Mouse (Mus musculus) CH12.LX (cell line): ENCODE data around the gene Eef1akmt1. TPM values are rescaled to one million over a fixed set of nuclear protein-coding genes. Genes with fewer than 3 reads are reported as not detected.

Source experiments
- DNase-seq: peaks from one replicate; pipeline ENCODE4 v3.0.0-alpha.2; 2013; ENCODE audit errors: extremely low read depth
- H3K27ac ChIP-seq: 2 replicates; pipeline ENCODE4 v1.5.1; 2012; ENCODE audit warnings: low read depth, mild to moderate bottlenecking, control low read depth, moderate library complexity; ENCODE audit not compliant: insufficient read depth
- H3K27me3 ChIP-seq: replicated peaks from 2 replicates; pipeline ENCODE3; 2012; ENCODE audit warnings: inconsistent platforms
- H3K36me3 ChIP-seq, 2 experiments: replicated peaks in 1 of 2; 2 replicates each; pipeline versions ENCODE3 to v1.6.1; 2012; ENCODE audit warnings: inconsistent platforms in 1 of 2, low read length in 1 of 2, mild to moderate bottlenecking in 1 of 2, mixed read lengths in 1 of 2, moderate library complexity in 1 of 2; ENCODE audit not compliant: control insufficient read depth in 1 of 2, insufficient read depth in 1 of 2
- H3K4me1 ChIP-seq, 2 experiments: 2 replicates each; pipeline ENCODE4 v1.6.1; 2012; ENCODE audit warnings: inconsistent platforms in 1 of 2, moderate library complexity in 1 of 2; ENCODE audit not compliant: insufficient read depth in 2 of 2, control insufficient read depth in 1 of 2
- H3K4me2 ChIP-seq: 2 replicates; pipeline ENCODE4 v1.6.1; 2012; ENCODE audit warnings: low read depth, mild to moderate bottlenecking, control low read depth; ENCODE audit not compliant: poor library complexity, insufficient read depth, severe bottlenecking
- H3K4me3 ChIP-seq, 3 experiments: fragments of 150-350 bp in 1 of 3; sonication (generic) in 1 of 3; replicated peaks in 1 of 3; 2 replicates each; pipeline versions ENCODE3 to v1.5.1; 2011 to 2012; ENCODE audit warnings: low read depth in 2 of 3, low read length in 2 of 3, mild to moderate bottlenecking in 2 of 3, moderate library complexity in 2 of 3, control low read depth in 1 of 3, improper control_type of control experiment in 1 of 3, inconsistent platforms in 1 of 3, mixed read lengths in 1 of 3; ENCODE audit not compliant: poor library complexity in 1 of 3
- H3K79me2 ChIP-seq: replicated peaks from 2 replicates; pipeline ENCODE4 v1.6.1; 2012; ENCODE audit warnings: mild to moderate bottlenecking, moderate library complexity; ENCODE audit not compliant: control insufficient read depth, poor library complexity, insufficient read depth, severe bottlenecking; ENCODE audit errors: extremely low read depth
- H3K9ac ChIP-seq: 2 replicates; pipeline ENCODE4 v1.6.1; 2012; ENCODE audit warnings: low read depth, mild to moderate bottlenecking, control low read depth, moderate library complexity; ENCODE audit not compliant: insufficient read depth
- H3K9me3 ChIP-seq: replicated peaks from 2 replicates; pipeline ENCODE3; 2012; ENCODE audit warnings: low read length, inconsistent platforms, mixed read lengths
- BHLHE40 ChIP-seq: IDR thresholded peaks from 2 replicates; pipeline ENCODE4 v1.6.1; 2011; ENCODE audit warnings: mild to moderate bottlenecking, low read depth, low read length, improper control_type of control experiment
- E2F4 ChIP-seq: IDR thresholded peaks from 2 replicates; pipeline ENCODE4 v1.6.1; 2011; ENCODE audit warnings: low read depth, low read length, improper control_type of control experiment; ENCODE audit not compliant: insufficient replicate concordance
- EP300 ChIP-seq: IDR thresholded peaks from 2 replicates; pipeline ENCODE4 v1.6.1; 2011; ENCODE audit warnings: low read length, improper control_type of control experiment
- HCFC1 ChIP-seq: IDR thresholded peaks from 2 replicates; pipeline ENCODE4 v1.6.1; 2012; ENCODE audit warnings: low read depth, mild to moderate bottlenecking, inconsistent platforms, low read length, improper control_type of control experiment
- JUN ChIP-seq: IDR thresholded peaks from 2 replicates; pipeline ENCODE4 v1.6.1; 2011; ENCODE audit warnings: low read depth, mild to moderate bottlenecking, low read length, improper control_type of control experiment, moderate library complexity; ENCODE audit not compliant: insufficient read depth
- KAT2A ChIP-seq: IDR thresholded peaks from 2 replicates; pipeline ENCODE4 v1.6.1; 2012; ENCODE audit warnings: low read length, improper control_type of control experiment, inconsistent platforms; ENCODE audit not compliant: insufficient replicate concordance
- MEF2A ChIP-seq: IDR thresholded peaks from 2 replicates; pipeline ENCODE4 v1.6.1; 2014; ENCODE audit warnings: low read depth, mild to moderate bottlenecking, inconsistent platforms, low read length, improper control_type of control experiment, borderline replicate concordance
- MXI1 ChIP-seq: IDR thresholded peaks from 2 replicates; pipeline ENCODE4 v1.6.1; 2011; ENCODE audit warnings: mild to moderate bottlenecking, low read depth, low read length, improper control_type of control experiment
- MYC ChIP-seq: IDR thresholded peaks from 2 replicates; pipeline ENCODE4 v1.6.1; 2011; ENCODE audit warnings: low read depth, mild to moderate bottlenecking, improper control_type of control experiment, low read length
- NELFE ChIP-seq: IDR thresholded peaks from 2 replicates; pipeline ENCODE4 v1.6.1; 2011; ENCODE audit warnings: low read depth, low read length, improper control_type of control experiment
- PAX5 ChIP-seq: IDR thresholded peaks from 2 replicates; pipeline ENCODE4 v1.6.1; 2012; ENCODE audit warnings: low read length, inconsistent platforms, mixed read lengths
- RCOR1 ChIP-seq: conservative IDR thresholded peaks from 2 replicates; pipeline ENCODE4 v1.6.1; 2012; ENCODE audit warnings: low read depth, mild to moderate bottlenecking, inconsistent platforms, low read length, improper control_type of control experiment
- TBP ChIP-seq: conservative IDR thresholded peaks from 2 replicates; pipeline ENCODE4 v1.6.1; 2011; ENCODE audit warnings: low read depth, low read length, improper control_type of control experiment
- TCF12 ChIP-seq: IDR thresholded peaks from 2 replicates; pipeline ENCODE4 v1.6.1; 2014; ENCODE audit warnings: low read depth, mild to moderate bottlenecking, inconsistent platforms, low read length, improper control_type of control experiment
- ZC3H11A ChIP-seq: IDR thresholded peaks from 2 replicates; pipeline ENCODE4 v1.6.1; 2012; ENCODE audit warnings: low read depth, mild to moderate bottlenecking, inconsistent platforms, low read length, improper control_type of control experiment
- ZKSCAN1 ChIP-seq: IDR thresholded peaks from 2 replicates; pipeline ENCODE4 v1.6.1; 2012; ENCODE audit warnings: low read depth, inconsistent platforms, low read length, improper control_type of control experiment, borderline replicate concordance
- ZMIZ1 ChIP-seq: IDR thresholded peaks from 2 replicates; pipeline ENCODE4 v1.6.1; 2012; ENCODE audit warnings: low read depth, mild to moderate bottlenecking, inconsistent platforms, low read length, improper control_type of control experiment
- dilution Hi-C: fragments of 300-500 bp; cut with MboI; formaldehyde crosslinking; loops from 2 replicates; pipeline ENCODE4 v1.14.3; 2020; ENCODE audit warnings: low sequenced_read_pairs; ENCODE audit not compliant: extremely low pct_unique_long_range_greater_than_20kb, extremely low pct_ligation_motif_present
- in situ Hi-C: fragments of 300-500 bp; cut with MboI; formaldehyde crosslinking; loops from 3 replicates; pipeline ENCODE4 v1.14.3; 2019; ENCODE audit warnings: low sequenced_read_pairs, low pct_ligation_motif_present, low pct_unique_long_range_greater_than_20kb, mixed read lengths
- polyA plus RNA-seq: library from polyadenylated mRNA; unstranded; fragments of >175 nt; gene quantifications from 2 replicates; pipeline ENCODE4 v1.2.1, GENCODE M21; 2012; ENCODE audit warnings: low read depth; ENCODE audit not compliant: insufficient read length
- total RNA-seq, 2 experiments: library from RNA; depleted of rRNA; stranded (reverse); fragments of 300-350 nt in 1 of 2; fragments of >200 nt in 1 of 2; gene quantifications; 2 replicates each; pipeline ENCODE4 v1.2.3; 2012 to 2014

Eef1akmt1 gene
- total and polyA plus RNA-seq, 3 experiments, result 52.2 to 105 (median 74.5) TPM

DNA sequence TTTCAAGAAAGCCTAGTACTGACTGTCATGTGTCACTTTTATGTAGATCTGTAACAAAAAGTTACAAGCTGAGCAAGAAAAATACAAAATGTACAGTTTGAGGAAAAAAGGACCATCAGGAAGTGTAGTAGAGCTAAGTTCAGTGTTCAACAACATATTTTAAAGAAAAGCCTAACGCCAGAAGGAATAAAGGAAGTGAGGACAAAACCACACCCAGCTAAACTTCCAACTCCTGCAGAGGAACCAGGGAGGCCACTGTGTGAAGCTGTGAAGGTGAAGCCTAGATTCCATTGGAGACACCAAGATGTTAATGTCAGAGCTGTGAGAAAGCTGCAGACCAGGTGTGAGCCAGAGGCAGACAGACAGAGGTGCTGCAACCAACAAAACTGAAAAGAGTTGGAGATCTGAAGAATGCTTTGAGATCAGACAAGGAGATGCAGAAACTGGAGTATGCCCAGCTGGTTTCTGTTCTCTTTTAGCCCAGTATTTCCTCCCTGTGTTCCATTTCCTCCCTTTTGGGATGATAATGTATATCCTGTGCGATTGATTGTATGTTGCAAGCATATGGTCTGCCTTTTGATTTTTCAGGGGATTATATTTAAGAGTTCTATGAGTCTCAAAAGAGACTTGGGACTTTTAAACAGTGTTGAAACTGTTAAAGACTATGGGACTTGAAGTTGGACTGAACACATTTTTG, 5.1 kb upstream of the Eef1akmt1 start:
- no peak overlapping the region for H3K27ac ChIP-seq
- DNase-seq, result no peak
- H3K4me2 ChIP-seq, result no peak overlapping the region
- no peak overlapping the region for H3K9ac ChIP-seq
- dilution Hi-C loops (no loop called here), in situ Hi-C loops (no loop called here)
- H3K4me1 ChIP-seq, result 0 out of 4 replicates have a peak, but pooled peaks cover 0 to 4% of the 10 kb centered on the region in 2 experiments
- peaks cover 9% of the 10 kb centered on the region for H3K9me3 ChIP-seq
- H3K27me3 ChIP-seq, result no peaks in the 10 kb centered on the region
- no peaks in the 10 kb centered on the region for H3K79me2 ChIP-seq
- H3K4me3 ChIP-seq, result no peak overlapping the region
- TF ChIP-seq MYC (no peak), PAX5 (no peak), NELFE (no peak), BHLHE40 (no peak), ZKSCAN1 (no peak), ZC3H11A (no peak)
- H3K36me3 ChIP-seq, result peaks cover 21 to 45% of the 10 kb centered on the region in 2 experiments

- dilution Hi-C loops, result no loop called here
Measured at GRCm38 (mm10) chr14:57574792-57575587, 3.6 kb upstream of the Eef1akmt1 start.

DNA sequence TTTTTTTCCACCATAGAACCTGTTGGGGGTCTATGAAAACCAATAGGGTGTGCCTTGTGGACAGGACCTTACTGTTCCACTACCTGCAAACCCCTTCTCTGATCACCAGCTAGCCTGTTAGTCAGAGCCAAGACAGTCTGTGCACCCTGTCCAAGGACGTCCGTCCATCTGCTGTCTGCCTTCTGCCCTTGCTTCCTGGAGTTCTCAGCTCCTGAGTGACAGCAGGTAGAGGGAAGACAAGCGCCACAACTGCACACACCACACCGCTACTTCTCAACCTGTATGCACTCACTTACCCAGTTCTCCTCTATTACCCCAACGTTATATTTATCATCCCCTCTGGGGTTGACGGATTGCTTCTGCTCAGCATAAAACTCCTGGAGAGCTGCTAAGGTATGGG, 5.8 kb downstream of the Eef1akmt1 start:
- no peak for DNase-seq
- no peak for TF ChIP-seq RCOR1
- no peak for TF ChIP-seq TCF12
- in situ Hi-C loops (no loop called here), dilution Hi-C loops (no loop called here)
- H3K9ac ChIP-seq, result no peak overlapping the region
- H3K27me3 ChIP-seq, result no peaks in the 10 kb centered on the region
- 0 out of 2 replicates have a peak, but pooled peaks cover 2% of the 10 kb centered on the region for H3K79me2 ChIP-seq
- H3K4me1 ChIP-seq, result peaks cover 0 to 12% of the 10 kb centered on the region in 2 experiments; a peak in 1 of 4 replicates
- no peak overlapping the region for H3K4me2 ChIP-seq
- no peaks in the 10 kb centered on the region for H3K9me3 ChIP-seq
- peaks cover 3 to 63% of the 10 kb centered on the region in 2 experiments for H3K36me3 ChIP-seq
- no peak overlapping the region for H3K27ac ChIP-seq
- H3K4me3 ChIP-seq, result no peak overlapping the region

More at GRCm38 (mm10) chr14:57574792-57575587, 3.6 kb upstream of the Eef1akmt1 start:
- peaks cover 11 to 32% of the 10 kb centered on the region in 2 experiments for H3K36me3 ChIP-seq
- peaks cover 9% of the 10 kb centered on the region for H3K9me3 ChIP-seq
- no peak for TF ChIP-seq MXI1
- TF ChIP-seq E2F4, result no peak
- TF ChIP-seq EP300, result no peak
- no peak for TF ChIP-seq TBP
- TF ChIP-seq HCFC1, result no peak
- TF ChIP-seq JUN, result no peak
- no peak for TF ChIP-seq ZMIZ1
- TF ChIP-seq MEF2A, result no peak
- no peak for TF ChIP-seq KAT2A
- H3K4me3 ChIP-seq, result no peak overlapping the region
- no peak overlapping the region for H3K9ac ChIP-seq
- 0 out of 2 replicates have a peak, but pooled peaks cover under 1% of the 10 kb centered on the region for H3K79me2 ChIP-seq
- H3K4me2 ChIP-seq, result no peak overlapping the region
- H3K4me1 ChIP-seq, result peaks cover 0 to 11% of the 10 kb centered on the region in 2 experiments; a peak in 1 of 4 replicates
- no peak overlapping the region for H3K27ac ChIP-seq
- no peak for DNase-seq
- H3K27me3 ChIP-seq, result no peaks in the 10 kb centered on the region
- in situ Hi-C loops, result no loop called here
